Mouse (Mus musculus) MEL (cell line): ENCODE data around the gene Esrra. TPM values are rescaled to one million over a fixed set of nuclear protein-coding genes. Genes with fewer than 3 reads are reported as not detected.

Experiments
- DNase-seq: peaks from one replicate; pipeline ENCODE4 v3.0.0; 2011; ENCODE audit warnings: low read depth, low spot score
- H3K27ac ChIP-seq: 2 replicates; pipeline ENCODE4 v1.5.1; 2012; ENCODE audit warnings: low read depth, mild to moderate bottlenecking, control low read depth, low read length, moderate library complexity; ENCODE audit not compliant: control insufficient read depth
- H3K27me3 ChIP-seq, 2 experiments: fragments of 150-350 bp in 1 of 2; sonication (generic) in 1 of 2; 2 replicates each; pipeline ENCODE4 v1.6.1; 2012; ENCODE audit warnings: low read length in 2 of 2, mild to moderate bottlenecking in 2 of 2, improper control_type of control experiment in 1 of 2, moderate library complexity in 1 of 2; ENCODE audit not compliant: insufficient read depth in 2 of 2, control insufficient read depth in 1 of 2
- H3K36me3 ChIP-seq, 2 experiments: 2 replicates each; pipeline ENCODE4 v1.6.1; 2012 to 2014; ENCODE audit warnings: low read length in 2 of 2, improper control_type of control experiment in 1 of 2, inconsistent platforms in 1 of 2, mild to moderate bottlenecking in 1 of 2; ENCODE audit not compliant: insufficient read depth in 2 of 2, control insufficient read depth in 1 of 2
- H3K4me1 ChIP-seq, 2 experiments: fragments of 150-350 bp in 1 of 2; sonication (generic) in 1 of 2; 2 replicates each; pipeline ENCODE4 v1.6.1; 2012; ENCODE audit warnings: low read length in 2 of 2, improper control_type of control experiment in 1 of 2, mild to moderate bottlenecking in 1 of 2; ENCODE audit not compliant: insufficient read depth in 2 of 2, control insufficient read depth in 1 of 2
- H3K4me3 ChIP-seq, 2 experiments: fragments of 150-350 bp in 1 of 2; sonication (generic) in 1 of 2; 2 replicates each; pipeline ENCODE4 v1.5.1; 2012; ENCODE audit warnings: low read depth in 2 of 2, low read length in 2 of 2, mild to moderate bottlenecking in 2 of 2, moderate library complexity in 2 of 2, control low read depth in 1 of 2, improper control_type of control experiment in 1 of 2; ENCODE audit not compliant: control insufficient read depth in 1 of 2, insufficient read depth in 1 of 2
- H3K79me2 ChIP-seq: 2 replicates; pipeline ENCODE4 v1.6.1; 2012; ENCODE audit warnings: mild to moderate bottlenecking, low read length, moderate library complexity; ENCODE audit not compliant: control insufficient read depth, poor library complexity, insufficient read depth
- H3K9ac ChIP-seq: 2 replicates; pipeline ENCODE4 v1.6.1; 2012; ENCODE audit warnings: low read depth, mild to moderate bottlenecking, control low read depth, low read length, moderate library complexity; ENCODE audit not compliant: control insufficient read depth, poor library complexity, severe bottlenecking
- H3K9me3 ChIP-seq: fragments of 150-350 bp; sonication (generic); replicated peaks from 2 replicates; pipeline ENCODE4 v1.6.1; 2012; ENCODE audit warnings: mild to moderate bottlenecking, low read length, improper control_type of control experiment, moderate library complexity; ENCODE audit not compliant: insufficient read depth
- CHD1 ChIP-seq: IDR thresholded peaks from 2 replicates; pipeline ENCODE4 v1.6.1; 2012; ENCODE audit warnings: low read depth, mild to moderate bottlenecking, inconsistent platforms, low read length, improper control_type of control experiment
- CHD2 ChIP-seq: IDR thresholded peaks from 2 replicates; pipeline ENCODE4 v1.6.1; 2011; ENCODE audit warnings: low read length, improper control_type of control experiment
- CTCF ChIP-seq, 3 experiments: IDR thresholded peaks in 2 of 3; conservative IDR thresholded peaks in 1 of 3; 2 replicates each; pipeline ENCODE4 v1.5.1; 2011 to 2012; ENCODE audit warnings: low read length in 3 of 3, low read depth in 2 of 3, mild to moderate bottlenecking in 2 of 3, improper control_type of control experiment in 1 of 3, inconsistent platforms in 1 of 3, mixed read lengths in 1 of 3, moderate library complexity in 1 of 3; ENCODE audit not compliant: control insufficient read depth in 1 of 3, insufficient read depth in 1 of 3, poor library complexity in 1 of 3, severe bottlenecking in 1 of 3
- ELF1 ChIP-seq: IDR thresholded peaks from 2 replicates; pipeline ENCODE4 v1.6.1; 2014; ENCODE audit warnings: low read depth, mild to moderate bottlenecking, inconsistent platforms, low read length, improper control_type of control experiment, moderate library complexity
- GABPA ChIP-seq: IDR thresholded peaks from 2 replicates; pipeline ENCODE4 v1.6.1; 2012; ENCODE audit warnings: low read depth, mild to moderate bottlenecking, inconsistent platforms, low read length, improper control_type of control experiment, moderate library complexity
- MAFK ChIP-seq: IDR thresholded peaks from 2 replicates; pipeline ENCODE4 v1.6.1; 2011; ENCODE audit warnings: low read depth, mild to moderate bottlenecking, low read length, improper control_type of control experiment, borderline replicate concordance
- MAX ChIP-seq: IDR thresholded peaks from 2 replicates; pipeline ENCODE4 v1.6.1; 2011; ENCODE audit warnings: low read length, improper control_type of control experiment
- MAZ ChIP-seq: IDR thresholded peaks from 2 replicates; pipeline ENCODE4 v1.6.1; 2012; ENCODE audit warnings: low read depth, mild to moderate bottlenecking, inconsistent platforms, low read length, improper control_type of control experiment
- MEF2A ChIP-seq: IDR thresholded peaks from 2 replicates; pipeline ENCODE4 v1.6.1; 2014; ENCODE audit warnings: low read depth, mild to moderate bottlenecking, inconsistent platforms, low read length, improper control_type of control experiment; ENCODE audit not compliant: poor library complexity, insufficient replicate concordance, severe bottlenecking; ENCODE audit errors: extremely low read depth
- MXI1 ChIP-seq: IDR thresholded peaks from 2 replicates; pipeline ENCODE4 v1.6.1; 2011; ENCODE audit warnings: mild to moderate bottlenecking, low read depth, low read length, improper control_type of control experiment
- MYB ChIP-seq: IDR thresholded peaks from 2 replicates; pipeline ENCODE4 v1.6.1; 2011; ENCODE audit warnings: mild to moderate bottlenecking, low read depth, low read length, improper control_type of control experiment
- NRF1 ChIP-seq: IDR thresholded peaks from 2 replicates; pipeline ENCODE4 v1.6.1; 2014; ENCODE audit warnings: low read depth, mild to moderate bottlenecking, inconsistent platforms, low read length, improper control_type of control experiment, moderate library complexity; ENCODE audit not compliant: poor library complexity, insufficient read depth, severe bottlenecking
- POLR2A ChIP-seq, 2 experiments: IDR thresholded peaks; 2 replicates each; pipeline ENCODE4 v1.6.1; 2011 to 2012; ENCODE audit warnings: low read length in 2 of 2, mild to moderate bottlenecking in 2 of 2, control low read depth in 1 of 2, improper control_type of control experiment in 1 of 2, low read depth in 1 of 2, moderate library complexity in 1 of 2; ENCODE audit not compliant: control insufficient read depth in 1 of 2, insufficient read depth in 1 of 2, poor library complexity in 1 of 2
- POLR2AphosphoS2 ChIP-seq: IDR thresholded peaks from 2 replicates; pipeline ENCODE4 v1.6.1; 2011; ENCODE audit warnings: low read length, improper control_type of control experiment
- POLR2AphosphoS5 ChIP-seq: IDR thresholded peaks from 2 replicates; pipeline ENCODE4 v1.6.1; 2012; ENCODE audit warnings: low read depth, borderline replicate concordance, mild to moderate bottlenecking, inconsistent platforms, low read length, moderate library complexity, mixed read lengths
- SMC3 ChIP-seq: IDR thresholded peaks from 2 replicates; pipeline ENCODE4 v1.6.1; 2011; ENCODE audit warnings: low read depth, low read length, improper control_type of control experiment
- TBP ChIP-seq: IDR thresholded peaks from 2 replicates; pipeline ENCODE4 v1.8.0; 2011; ENCODE audit warnings: low read depth, low read length, improper control_type of control experiment
- TCF12 ChIP-seq: IDR thresholded peaks from 2 replicates; pipeline ENCODE4 v1.6.1; 2014; ENCODE audit warnings: low read depth, mild to moderate bottlenecking, inconsistent platforms, low read length, improper control_type of control experiment, moderate library complexity
- UBTF ChIP-seq: IDR thresholded peaks from 2 replicates; pipeline ENCODE4 v1.6.1; 2012; ENCODE audit warnings: low read depth, mild to moderate bottlenecking, inconsistent platforms, low read length, improper control_type of control experiment, moderate library complexity, borderline replicate concordance; ENCODE audit not compliant: insufficient read depth
- USF1 ChIP-seq: IDR thresholded peaks from 2 replicates; pipeline ENCODE4 v1.6.1; 2014; ENCODE audit warnings: low read depth, mild to moderate bottlenecking, inconsistent platforms, low read length, improper control_type of control experiment, moderate library complexity
- USF2 ChIP-seq, 2 experiments: IDR thresholded peaks; 2 replicates each; pipeline ENCODE4 v1.6.1; 2011 to 2012; ENCODE audit warnings: improper control_type of control experiment in 2 of 2, low read length in 2 of 2, borderline replicate concordance in 1 of 2, inconsistent platforms in 1 of 2, low read depth in 1 of 2, mild to moderate bottlenecking in 1 of 2; ENCODE audit not compliant: insufficient read depth in 1 of 2
- ZC3H11A ChIP-seq: IDR thresholded peaks from 2 replicates; pipeline ENCODE4 v1.6.1; 2012; ENCODE audit warnings: low read depth, mild to moderate bottlenecking, inconsistent platforms, low read length, improper control_type of control experiment
- polyA plus RNA-seq, 2 experiments: library from polyadenylated mRNA; stranded (reverse) in 1 of 2; unstranded in 1 of 2; fragments of >175 nt in 1 of 2; fragments of >200 nt in 1 of 2; gene quantifications; 2 replicates each; pipeline versions ENCODE4 v1.2.1 to v1.2.4; 2012; ENCODE audit warnings: low replicate concordance in 2 of 2, low read depth in 1 of 2; ENCODE audit not compliant: insufficient read length in 2 of 2, insufficient read depth in 1 of 2, missing spikeins in 1 of 2
- total RNA-seq: library from RNA; depleted of rRNA; stranded (reverse); fragments of 300-350 nt; gene quantifications from 2 replicates; pipeline ENCODE4 v1.2.3, GENCODE M21; 2012

Esrra gene
- total and polyA plus RNA-seq, 3 experiments, result 32.5 to 40.9 TPM; not detected in 1

DNA sequence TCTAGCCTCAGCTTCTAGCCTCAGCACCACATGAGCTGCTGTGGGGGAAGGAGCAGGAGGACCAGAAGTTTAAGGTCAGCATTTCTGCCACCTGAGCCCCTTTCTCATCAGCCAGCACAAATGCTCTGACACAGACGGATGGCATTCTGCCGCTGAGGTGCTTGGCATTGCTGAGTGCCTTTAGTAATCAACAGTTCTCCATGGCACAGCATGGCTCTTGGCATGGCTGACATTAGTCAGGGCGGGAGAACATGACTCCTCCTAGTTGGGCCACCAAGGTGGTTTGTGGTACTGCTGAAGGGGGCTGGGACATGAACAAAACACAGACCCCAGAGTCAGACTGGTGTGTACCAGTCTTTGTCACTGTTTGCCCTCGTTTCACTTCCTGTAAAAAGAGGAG is 26.6 kb upstream of the Esrra start:
- Histone ChIP-seq H3K4me1 (0 out of 4 replicates have a peak, but pooled peaks cover 0 to 6% of the 10 kb centered on the region in 2 experiments), H3K36me3 (peaks cover 0 to 6% of the 10 kb centered on the region in 2 experiments; a peak in 1 of 4 replicates)
- TF ChIP-seq TBP, result no peak
- no peak for TF ChIP-seq CHD1
- no peak for TF ChIP-seq NRF1
- no peak for TF ChIP-seq CHD2
- no peak for TF ChIP-seq USF2 (IDR thresholded peaks at IDR 0.05; ENCODE audit: borderline replicate concordance in 1 of 2, insufficient read depth in 1 of 2, low read depth in 1 of 2, low read length in 2 of 2)
- TF ChIP-seq ZC3H11A, result no peak
- TF ChIP-seq MAX, result no peak
- no peak for TF ChIP-seq POLR2A (IDR thresholded peaks at IDR 0.05; ENCODE audit: control insufficient read depth in 1 of 2, insufficient read depth in 1 of 2, low read depth in 1 of 2, low read length in 2 of 2, poor library complexity in 1 of 2)
- TF ChIP-seq POLR2AphosphoS5, result no peak
- no peak for TF ChIP-seq MAZ
- TF ChIP-seq UBTF, result no peak

GRCm38 (mm10) chr19:6947742-6948141 is 26.1 kb upstream of the Esrra start:
- no peak overlapping the region for H3K27ac ChIP-seq
- no peak for TF ChIP-seq ELF1
- no peak for TF ChIP-seq MEF2A
- no peak for TF ChIP-seq MYB
- TF ChIP-seq MAFK, result no peak
- no peak for TF ChIP-seq SMC3
- no peak for TF ChIP-seq POLR2AphosphoS5
- TF ChIP-seq USF1, result no peak
- TF ChIP-seq MXI1, result no peak
- TF ChIP-seq UBTF, result no peak
- no peak for TF ChIP-seq CTCF (IDR thresholded peaks at IDR 0.05 in 2 of 3, conservative IDR thresholded peaks at IDR 0.05 in 1 of 3; ENCODE audit: control insufficient read depth in 1 of 3, insufficient read depth in 1 of 3, low read depth in 2 of 3, low read length in 3 of 3, poor library complexity in 1 of 3, severe bottlenecking in 1 of 3)
- no peak for TF ChIP-seq POLR2A (IDR thresholded peaks at IDR 0.05; ENCODE audit: control insufficient read depth in 1 of 2, insufficient read depth in 1 of 2, low read depth in 1 of 2, low read length in 2 of 2, poor library complexity in 1 of 2)
- no peak for TF ChIP-seq TCF12
- TF ChIP-seq GABPA, result no peak
- TF ChIP-seq ZC3H11A, result no peak
- TF ChIP-seq POLR2AphosphoS2, result no peak
- H3K36me3 ChIP-seq, result peaks cover 0 to 4% of the 10 kb centered on the region in 2 experiments; a peak in 1 of 4 replicates
- H3K27me3 ChIP-seq, result no peaks in the 10 kb centered on the region
- H3K9me3 ChIP-seq, result no peaks in the 10 kb centered on the region
- no peak overlapping the region for H3K9ac ChIP-seq
- H3K79me2 ChIP-seq, result peaks cover 3% of the 10 kb centered on the region; the same call in 1 of the 2 replicates
- H3K4me3 ChIP-seq, result no peak overlapping the region
- peaks cover 0 to 9% of the 10 kb centered on the region in 2 experiments; a peak in 2 of 4 replicates for H3K4me1 ChIP-seq
- no peak for DNase-seq

More for the DNA sequence above, 26.6 kb upstream of the Esrra start:
- Histone ChIP-seq H3K9me3 (no peaks in the 10 kb centered on the region), H3K27ac (no peak overlapping the region), H3K9ac (no peak overlapping the region), H3K79me2 (peaks cover 1% of the 10 kb centered on the region; the same call in 1 of the 2 replicates), H3K27me3 (no peaks in the 10 kb centered on the region), H3K4me3 (no peak overlapping the region)
- DNase-seq, result no peak
